Mouse (Mus musculus): ENCODE measurements around the gene A630023A22Rik. TPM values are rescaled to one million over a fixed set of nuclear protein-coding genes. Genes with fewer than 3 reads are reported as not detected.

A630023A22Rik gene
- polyA plus RNA-seq, 1 experiment from 2014 or later: not detected

DNA sequence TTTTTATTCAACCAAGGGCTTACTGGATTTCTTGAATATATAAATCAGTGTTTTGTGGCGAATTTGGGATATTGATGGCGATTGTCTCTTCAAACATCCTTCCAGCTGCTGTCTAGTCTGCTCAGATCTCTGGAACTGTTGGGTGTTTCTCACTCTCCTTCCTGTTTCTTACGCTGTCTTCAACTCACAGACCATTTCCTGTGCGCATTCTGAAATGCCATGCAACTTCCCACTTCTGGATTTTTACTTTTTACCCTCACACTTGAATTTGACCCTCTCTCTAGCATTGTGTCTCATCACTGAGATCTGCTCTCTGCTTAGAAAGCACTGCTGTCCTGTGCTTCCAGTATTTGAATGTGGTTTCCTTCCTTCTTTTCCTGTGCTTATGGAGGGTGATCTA is 5.0 kb upstream of the A630023A22Rik start:
- no peaks in the 10 kb centered on the region for H3K9me3 ChIP-seq
- H3K27ac ChIP-seq: no peak overlapping the region
- H3K4me1 ChIP-seq: no peaks in the 10 kb centered on the region
- no peaks in the 10 kb centered on the region for H3K36me3 ChIP-seq (replicated peaks)
- 84% methylated on average over 4 of the region's 4 CpGs for WGBS
- no peak for DNase-seq (ENCODE audit: extremely low spot score, low spot score)
- no peaks in the 10 kb centered on the region for H3K27me3 ChIP-seq (ENCODE audit: poor library complexity, severe bottlenecking)
- H3K4me3 ChIP-seq: no peak overlapping the region

DNA sequence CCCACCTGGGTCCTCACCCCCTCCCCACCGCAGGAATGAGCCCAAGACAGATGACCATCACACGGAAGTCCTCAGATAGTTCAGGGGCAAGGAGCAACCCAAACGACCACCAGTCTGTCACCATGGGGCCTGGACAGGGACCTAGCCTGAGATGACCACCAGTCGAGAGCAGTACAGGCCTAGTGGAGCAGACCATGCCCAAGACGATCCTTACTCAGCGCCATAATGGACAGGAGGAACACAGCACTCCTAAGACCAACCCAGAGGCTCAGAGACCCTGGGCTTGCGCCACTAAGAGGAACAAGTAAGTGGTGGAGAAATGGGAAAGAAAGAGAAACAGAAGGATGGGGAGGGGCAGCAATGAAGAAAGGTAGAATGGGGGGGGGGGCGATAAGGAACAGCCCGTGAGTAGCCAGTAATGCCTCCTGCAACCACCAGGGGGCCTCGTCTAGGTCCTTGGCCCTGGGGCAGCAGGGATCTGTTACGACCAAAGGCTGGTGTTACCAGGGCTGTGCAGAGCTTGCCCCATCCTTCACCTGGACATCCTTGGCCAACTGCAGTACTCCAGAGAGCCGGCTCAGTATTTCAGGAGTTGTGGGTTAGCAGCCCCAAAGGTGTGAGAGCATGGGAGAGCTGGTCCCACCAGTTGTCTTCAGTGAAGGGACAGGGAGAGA is 4.0 kb upstream of the A630023A22Rik start:
- WGBS: 63% methylated on average over 11 of the region's 12 CpGs

DNA sequence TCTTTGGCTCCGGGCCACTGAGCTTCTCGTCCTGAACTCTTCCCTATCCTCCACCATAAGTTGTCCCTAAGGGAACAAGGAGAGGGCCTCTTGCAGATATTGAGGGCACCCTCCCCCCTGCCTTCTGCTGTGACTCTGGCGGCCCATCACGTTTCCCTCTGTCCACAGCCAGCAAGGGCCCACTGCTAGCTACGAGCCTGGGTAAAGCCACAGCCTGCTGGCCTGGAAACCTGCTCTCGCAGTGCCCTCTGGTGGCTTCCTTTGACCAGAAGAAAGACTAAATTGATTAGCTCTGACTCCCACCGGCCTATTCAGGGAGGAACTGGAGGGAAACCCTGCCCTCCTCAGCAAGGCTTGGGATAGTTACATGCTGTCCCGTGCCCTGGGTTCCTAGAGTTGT is 2.3 kb upstream of the A630023A22Rik start:
- H3K27ac ChIP-seq: no peak overlapping the region
- no peaks in the 10 kb centered on the region for H3K36me3 ChIP-seq (replicated peaks)
- H3K4me1 ChIP-seq: no peaks in the 10 kb centered on the region
- H3K4me3 ChIP-seq: no peak overlapping the region
- 35% methylated on average over 8 of the region's 8 CpGs for WGBS
- DNase-seq (ENCODE audit: extremely low spot score, low spot score): peak; percentile 48
- H3K9me3 ChIP-seq: no peaks in the 10 kb centered on the region
- H3K27me3 ChIP-seq (ENCODE audit: poor library complexity, severe bottlenecking): no peaks in the 10 kb centered on the region

More for the DNA sequence above, 4.0 kb upstream of the A630023A22Rik start:
- H3K36me3 ChIP-seq (replicated peaks): no peaks in the 10 kb centered on the region
- H3K27ac ChIP-seq: no peak overlapping the region
- no peaks in the 10 kb centered on the region for H3K27me3 ChIP-seq (ENCODE audit: poor library complexity, severe bottlenecking)
- DNase-seq (ENCODE audit: extremely low spot score, low spot score): peak; percentile 21
- no peaks in the 10 kb centered on the region for H3K4me1 ChIP-seq
- H3K4me3 ChIP-seq: no peak overlapping the region
- no peaks in the 10 kb centered on the region for H3K9me3 ChIP-seq

DNA sequence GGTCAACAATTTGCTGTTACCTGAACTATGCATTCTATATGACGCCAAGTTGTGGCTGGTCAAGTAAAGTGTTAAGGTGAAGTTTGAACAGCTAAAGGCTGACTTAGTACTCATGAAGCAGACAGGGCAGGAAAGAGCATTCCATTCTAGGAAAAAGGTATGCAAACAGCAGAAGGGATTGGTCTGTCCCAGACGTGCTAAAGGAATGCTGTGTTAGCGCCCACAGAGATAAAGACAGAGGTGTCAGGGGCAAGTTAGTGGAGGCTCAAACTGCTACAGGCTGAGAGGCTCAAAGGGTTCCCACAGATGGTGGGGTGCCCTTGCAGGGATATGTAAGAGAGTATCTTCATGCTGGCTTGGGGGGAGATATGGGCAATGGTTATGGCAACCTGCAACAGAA is 1.3 kb upstream of the A630023A22Rik start:
- no peak for DNase-seq (ENCODE audit: extremely low spot score, low spot score)
- WGBS: 89% methylated on average over 3 of the region's 3 CpGs
- H3K27ac ChIP-seq: no peak overlapping the region
- no peaks in the 10 kb centered on the region for H3K27me3 ChIP-seq (ENCODE audit: poor library complexity, severe bottlenecking)
- no peaks in the 10 kb centered on the region for H3K9me3 ChIP-seq
- H3K4me3 ChIP-seq: no peak overlapping the region
- H3K36me3 ChIP-seq (replicated peaks): no peaks in the 10 kb centered on the region
- no peaks in the 10 kb centered on the region for H3K4me1 ChIP-seq

GRCm38 (mm10) chr14:34096161-34096560 is 6.4 kb downstream of the A630023A22Rik start:
- no peak for DNase-seq (ENCODE audit: extremely low spot score, low spot score)
- H3K4me1 ChIP-seq: no peaks in the 10 kb centered on the region
- no peaks in the 10 kb centered on the region for H3K36me3 ChIP-seq (replicated peaks)
- no peaks in the 10 kb centered on the region for H3K27me3 ChIP-seq (ENCODE audit: poor library complexity, severe bottlenecking)
- H3K4me3 ChIP-seq: no peak overlapping the region
- no peak overlapping the region for H3K27ac ChIP-seq
- no peaks in the 10 kb centered on the region for H3K9me3 ChIP-seq
- WGBS: 81% methylated on average over 5 of the region's 5 CpGs

DNA sequence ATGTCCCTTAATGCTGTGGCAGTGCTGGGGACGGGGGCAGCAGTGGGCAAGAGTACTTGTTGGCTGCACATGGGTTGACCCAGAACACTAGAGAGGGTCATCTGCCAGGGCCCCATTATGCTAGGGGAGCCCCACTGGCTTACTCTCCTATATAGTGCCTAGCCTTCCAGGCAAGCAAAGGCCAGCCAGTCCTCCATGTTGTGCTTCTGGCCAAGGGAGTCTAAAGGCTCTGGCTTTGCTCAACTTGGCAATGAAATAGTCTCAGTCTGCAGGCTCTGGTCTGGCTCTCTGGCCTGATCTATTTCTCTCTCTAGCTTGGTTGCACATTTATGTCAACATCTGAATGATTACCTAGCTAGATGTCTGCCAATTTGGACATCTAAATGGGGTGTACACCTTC is 9.7 kb downstream of the A630023A22Rik start:
- DNase-seq (ENCODE audit: extremely low spot score, low spot score): no peak
- Histone ChIP-seq H3K4me3 (no peak overlapping the region), H3K27ac (no peak overlapping the region), H3K9me3 (no peaks in the 10 kb centered on the region), H3K27me3 (ENCODE audit: poor library complexity, severe bottlenecking) (no peaks in the 10 kb centered on the region), H3K4me1 (no peaks in the 10 kb centered on the region), H3K36me3 (replicated peaks) (no peaks in the 10 kb centered on the region)
- 94% methylated on average over 1 of the region's 1 CpGs for WGBS

- no peak overlapping the region for H3K27ac ChIP-seq
- WGBS: 92% methylated on average over 5 of the region's 5 CpGs
- no peak for DNase-seq (ENCODE audit: extremely low spot score, low spot score)
- H3K9me3 ChIP-seq: no peaks in the 10 kb centered on the region
- no peaks in the 10 kb centered on the region for H3K4me1 ChIP-seq
- H3K27me3 ChIP-seq (ENCODE audit: poor library complexity, severe bottlenecking): no peaks in the 10 kb centered on the region
- H3K4me3 ChIP-seq: no peak overlapping the region
- no peaks in the 10 kb centered on the region for H3K36me3 ChIP-seq (replicated peaks)
Measured at GRCm38 (mm10) chr14:34091475-34091874, 11.1 kb downstream of the A630023A22Rik start.

GRCm38 (mm10) chr14:34089796-34090195 is 12.8 kb downstream of the A630023A22Rik start:
- Histone ChIP-seq H3K9me3 (no peaks in the 10 kb centered on the region), H3K27me3 (ENCODE audit: poor library complexity, severe bottlenecking) (no peaks in the 10 kb centered on the region), H3K27ac (no peak overlapping the region), H3K36me3 (replicated peaks) (no peaks in the 10 kb centered on the region), H3K4me1 (no peaks in the 10 kb centered on the region), H3K4me3 (no peak overlapping the region)
- no peak for DNase-seq (ENCODE audit: extremely low spot score, low spot score)
- 93% methylated on average over 8 of the region's 8 CpGs for WGBS

DNA sequence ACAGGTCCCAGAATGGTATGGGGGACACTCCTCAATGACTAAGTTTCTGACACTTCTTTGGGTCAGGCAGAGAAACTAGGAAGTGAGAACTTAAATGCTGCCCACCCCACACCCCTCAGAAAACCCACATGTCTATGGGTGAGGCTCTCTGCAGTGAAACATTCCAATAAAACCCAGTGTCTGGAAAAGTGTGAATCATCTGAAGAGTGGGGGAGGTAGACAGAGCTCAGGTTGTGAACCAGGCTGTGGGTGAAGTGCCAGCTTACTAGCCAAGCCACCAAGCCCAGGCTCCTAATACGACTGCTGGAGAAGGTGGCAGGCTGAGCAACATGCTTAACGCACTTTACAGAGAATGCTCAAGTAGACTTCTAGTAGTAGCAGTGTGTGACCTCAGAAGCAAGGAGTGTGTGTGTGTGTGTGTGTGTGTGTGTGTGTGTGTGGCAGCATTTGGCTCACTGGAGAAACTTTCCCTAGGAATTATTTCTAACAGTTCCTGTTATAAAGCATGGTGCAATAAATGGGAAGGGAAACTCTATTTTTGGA is 14.6 kb downstream of the A630023A22Rik start:
- Histone ChIP-seq H3K9me3 (no peaks in the 10 kb centered on the region), H3K27ac (no peak overlapping the region), H3K27me3 (ENCODE audit: poor library complexity, severe bottlenecking) (no peaks in the 10 kb centered on the region), H3K36me3 (replicated peaks) (no peaks in the 10 kb centered on the region), H3K4me1 (no peaks in the 10 kb centered on the region), H3K4me3 (no peak overlapping the region)
- no peak for DNase-seq (ENCODE audit: extremely low spot score, low spot score)
- 77% methylated on average over 2 of the region's 2 CpGs for WGBS

DNA sequence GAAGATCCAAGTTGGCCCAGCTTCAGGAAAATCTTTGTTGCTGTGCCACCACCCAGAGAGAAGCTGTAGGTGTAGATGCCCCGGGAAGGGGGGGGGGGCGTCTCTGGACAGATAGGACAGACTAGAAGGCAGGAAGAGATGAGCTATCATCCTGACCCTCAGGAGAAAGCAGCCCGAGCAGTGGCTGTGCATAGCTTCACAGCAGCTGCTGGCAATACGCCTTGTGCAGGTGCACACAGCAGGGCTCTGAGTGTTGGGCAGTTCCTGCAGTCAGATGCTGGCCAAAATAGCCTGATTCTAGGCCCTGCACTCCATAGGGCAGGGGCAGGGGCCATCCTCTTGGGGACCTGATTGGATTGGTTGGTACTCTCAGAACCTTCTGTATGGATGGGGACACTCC is 15.7 kb downstream of the A630023A22Rik start:
- WGBS: 80% methylated on average over 4 of the region's 4 CpGs

GRCm38 (mm10) chr14:34085731-34086130 is 16.8 kb downstream of the A630023A22Rik start, which contains the start of gene Anxa8:
Gene Anxa8 (plus strand): TSS chr14:34085981.
- Histone ChIP-seq H3K27me3 (ENCODE audit: poor library complexity, severe bottlenecking) (peaks cover 6% of the 10 kb centered on the region; the same call in 1 of the 2 replicates), H3K4me1 (no peaks in the 10 kb centered on the region), H3K27ac (no peak within 1 kb of the TSS), H3K4me3 (no peak within 1 kb of the TSS), H3K9me3 (no peaks in the 10 kb centered on the region), H3K36me3 (replicated peaks) (no peaks in the 10 kb centered on the region)
- no peak for DNase-seq (ENCODE audit: extremely low spot score, low spot score)
- WGBS: 83% methylated on average over 4 of the region's 4 CpGs

More for the DNA sequence above, 15.7 kb downstream of the A630023A22Rik start:
- DNase-seq (ENCODE audit: extremely low spot score, low spot score): no peak
- no peaks in the 10 kb centered on the region for H3K9me3 ChIP-seq
- H3K27ac ChIP-seq: no peak overlapping the region
- no peaks in the 10 kb centered on the region for H3K36me3 ChIP-seq (replicated peaks)
- no peaks in the 10 kb centered on the region for H3K4me1 ChIP-seq
- H3K4me3 ChIP-seq: no peak overlapping the region
- no peaks in the 10 kb centered on the region for H3K27me3 ChIP-seq (ENCODE audit: poor library complexity, severe bottlenecking)

GRCm38 (mm10) chr14:34080321-34080997 is 22.1 kb downstream of the A630023A22Rik start:
- no peak overlapping the region for H3K27ac ChIP-seq
- no peaks in the 10 kb centered on the region for H3K9me3 ChIP-seq
- H3K4me3 ChIP-seq: no peak overlapping the region
- WGBS: 10% methylated on average over 11 of the region's 11 CpGs
- no peaks in the 10 kb centered on the region; the same call in 1 of the 2 replicates for H3K4me1 ChIP-seq
- H3K36me3 ChIP-seq (replicated peaks): no peaks in the 10 kb centered on the region
- peaks cover 12% of the 10 kb centered on the region; the same call in 1 of the 2 replicates for H3K27me3 ChIP-seq (ENCODE audit: poor library complexity, severe bottlenecking)
- peak; percentile 80 for DNase-seq (ENCODE audit: extremely low spot score, low spot score)

DNA sequence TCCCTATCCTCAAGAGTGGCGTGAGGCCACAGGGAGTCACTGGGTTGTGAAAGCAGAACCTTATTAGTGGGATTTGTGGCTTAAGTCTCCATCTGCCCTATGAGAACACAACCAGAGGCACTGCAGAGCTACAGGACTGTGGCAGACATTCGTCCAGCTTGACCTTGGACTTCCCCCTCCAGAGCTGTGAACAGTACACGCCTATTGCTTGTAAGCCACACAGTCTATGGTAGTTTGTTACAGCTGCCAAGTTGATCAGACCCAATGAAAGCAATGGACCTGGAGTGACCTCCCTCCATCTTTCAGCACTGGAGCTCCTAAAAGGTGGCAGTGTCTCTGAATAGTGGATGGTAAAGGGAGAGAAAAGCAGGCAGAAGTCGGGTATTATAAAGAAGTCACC is 24.3 kb downstream of the A630023A22Rik start:
- no peaks in the 10 kb centered on the region; the same call in 1 of the 2 replicates for H3K4me1 ChIP-seq
- no peak overlapping the region for H3K27ac ChIP-seq
- WGBS: 83% methylated on average over 4 of the region's 4 CpGs
- H3K36me3 ChIP-seq (replicated peaks): no peaks in the 10 kb centered on the region
- no peak for DNase-seq (ENCODE audit: extremely low spot score, low spot score)
- H3K4me3 ChIP-seq: no peak overlapping the region
- no peaks in the 10 kb centered on the region for H3K9me3 ChIP-seq
- peaks cover 12% of the 10 kb centered on the region; the same call in 1 of the 2 replicates for H3K27me3 ChIP-seq (ENCODE audit: poor library complexity, severe bottlenecking)

Measured in forebrain, embryonic 10.5 days (tissue).